Mouse (Mus musculus): ENCODE results near the gene Prdx5. TPM values are rescaled to one million over a fixed set of nuclear protein-coding genes. Genes with fewer than 3 reads are reported as not detected.
A peak's percentile ranks its signal among the peaks of the same experiment; 100 is the strongest.

Prdx5 gene
- total and polyA plus RNA-seq, 3 experiments: 130 to 246 TPM; not detected in 1

- H3K27ac ChIP-seq (ENCODE audit: control insufficient read depth, low read depth, low read length): peak overlapping the region; percentile 91
- H3K9me3 ChIP-seq (replicated peaks; ENCODE audit: insufficient read depth, low read length): no peaks in the 10 kb centered on the region
- H3K79me2 ChIP-seq (ENCODE audit: control insufficient read depth, insufficient read depth, low read length, poor library complexity): peaks cover 1% of the 10 kb centered on the region; the same call in 1 of the 2 replicates
- DNase-seq (ENCODE audit: low read depth, low spot score): peak; percentile 95
- H3K4me3 ChIP-seq (ENCODE audit: control insufficient read depth in 1 of 2, insufficient read depth in 1 of 2, low read depth in 2 of 2, low read length in 2 of 2): peak overlapping the region; percentile 61 to 72
- 0 out of 4 replicates have a peak, but pooled peaks cover 0 to 6% of the 10 kb centered on the region in 2 experiments for H3K4me1 ChIP-seq (ENCODE audit: control insufficient read depth in 1 of 2, insufficient read depth in 2 of 2, low read length in 2 of 2)
- H3K27me3 ChIP-seq (ENCODE audit: control insufficient read depth in 1 of 2, insufficient read depth in 2 of 2, low read length in 2 of 2): no peaks in the 10 kb centered on the region
- H3K9ac ChIP-seq (ENCODE audit: control insufficient read depth, low read depth, low read length, poor library complexity, severe bottlenecking): peak overlapping the region; percentile 82
- H3K36me3 ChIP-seq (ENCODE audit: control insufficient read depth in 1 of 2, insufficient read depth in 2 of 2, low read length in 2 of 2): peaks cover 0 to 6% of the 10 kb centered on the region in 2 experiments; a peak in 1 of 4 replicates
- TF ChIP-seq NELFE (IDR thresholded peaks at IDR 0.05; ENCODE audit: low read depth, low read length) (peak; percentile 52; the same call in 1 of the 2 replicates), USF1 (IDR thresholded peaks at IDR 0.05; ENCODE audit: low read depth, low read length) (no peak), CHD2 (IDR thresholded peaks at IDR 0.05; ENCODE audit: low read length) (no peak), POLR2AphosphoS2 (IDR thresholded peaks at IDR 0.05; ENCODE audit: low read length) (peak; percentile 85; the same call in 1 of the 2 replicates), TAL1 (IDR thresholded peaks at IDR 0.05; ENCODE audit: low read length) (no peak), MEF2A (IDR thresholded peaks at IDR 0.05; ENCODE audit: extremely low read depth, insufficient replicate concordance, low read depth, low read length, poor library complexity, severe bottlenecking) (no peak), USF2 (IDR thresholded peaks at IDR 0.05; ENCODE audit: borderline replicate concordance in 1 of 2, insufficient read depth in 1 of 2, low read depth in 1 of 2, low read length in 2 of 2) (no peak), MXI1 (IDR thresholded peaks at IDR 0.05; ENCODE audit: low read depth, low read length) (peak; percentile 85), HCFC1 (IDR thresholded peaks at IDR 0.05; ENCODE audit: low read depth, low read length) (peak; percentile 95), SIN3A (IDR thresholded peaks at IDR 0.05; ENCODE audit: low read length) (peak; percentile 97), MAX (IDR thresholded peaks at IDR 0.05; ENCODE audit: low read length) (no peak), JUND (IDR thresholded peaks at IDR 0.05; ENCODE audit: low read depth, low read length) (no peak), TCF12 (IDR thresholded peaks at IDR 0.05; ENCODE audit: low read depth, low read length) (peak; percentile 58; the same call in 1 of the 2 replicates), MAZ (IDR thresholded peaks at IDR 0.05; ENCODE audit: low read depth, low read length) (peak; percentile 72; the same call in 1 of the 2 replicates), ETS1 (IDR thresholded peaks at IDR 0.05; ENCODE audit: low read depth, low read length) (peak; percentile 48; the same call in 1 of the 2 replicates), ZMIZ1 (IDR thresholded peaks at IDR 0.05; ENCODE audit: low read depth, low read length) (no peak), POLR2AphosphoS5 (IDR thresholded peaks at IDR 0.05; ENCODE audit: borderline replicate concordance, low read depth, low read length) (no peak), EP300 (IDR thresholded peaks at IDR 0.05; ENCODE audit: low read depth in 1 of 2, low read length in 2 of 2) (no peak), UBTF (IDR thresholded peaks at IDR 0.05; ENCODE audit: borderline replicate concordance, insufficient read depth, low read depth, low read length) (no peak), BHLHE40 (IDR thresholded peaks at IDR 0.05; ENCODE audit: borderline replicate concordance, low read depth, low read length) (no peak), GATA1 (IDR thresholded peaks at IDR 0.05; ENCODE audit: low read depth, low read length) (0 out of 2 replicates have a peak, but pooled peaks have one; percentile 11), POLR2A (IDR thresholded peaks at IDR 0.05; ENCODE audit: control insufficient read depth in 1 of 2, insufficient read depth in 1 of 2, low read depth in 1 of 2, low read length in 2 of 2, poor library complexity in 1 of 2) (peak; percentile 36 to 73; a peak in 2 of 4 replicates), TBP (IDR thresholded peaks at IDR 0.05; ENCODE audit: low read depth, low read length) (peak; percentile 70; the same call in 1 of the 2 replicates), GABPA (IDR thresholded peaks at IDR 0.05; ENCODE audit: low read depth, low read length) (no peak), MYB (IDR thresholded peaks at IDR 0.05; ENCODE audit: low read depth, low read length) (no peak), RAD21 (IDR thresholded peaks at IDR 0.05; ENCODE audit: low read depth, low read length) (no peak), ELF1 (IDR thresholded peaks at IDR 0.05; ENCODE audit: low read depth, low read length) (peak; percentile 100), RCOR1 (IDR thresholded peaks at IDR 0.05; ENCODE audit: low read depth, low read length) (no peak), KAT2A (conservative IDR thresholded peaks at IDR 0.05; ENCODE audit: low read depth, low read length) (peak; percentile 69; the same call in 1 of the 2 replicates), SMC3 (IDR thresholded peaks at IDR 0.05; ENCODE audit: low read depth, low read length) (no peak), ZKSCAN1 (IDR thresholded peaks at IDR 0.05; ENCODE audit: low read depth, low read length) (no peak), ZC3H11A (IDR thresholded peaks at IDR 0.05; ENCODE audit: low read depth, low read length) (no peak), MAFK (IDR thresholded peaks at IDR 0.05; ENCODE audit: borderline replicate concordance, low read depth, low read length) (no peak), CTCF (IDR thresholded peaks at IDR 0.05 in 2 of 3, conservative IDR thresholded peaks at IDR 0.05 in 1 of 3; ENCODE audit: control insufficient read depth in 1 of 3, insufficient read depth in 1 of 3, low read depth in 2 of 3, low read length in 3 of 3, poor library complexity in 1 of 3, severe bottlenecking in 1 of 3) (no peak), CHD1 (IDR thresholded peaks at IDR 0.05; ENCODE audit: low read depth, low read length) (no peak), NRF1 (IDR thresholded peaks at IDR 0.05; ENCODE audit: insufficient read depth, low read depth, low read length, poor library complexity, severe bottlenecking) (peak; percentile 76)
Measured at GRCm38 (mm10) chr19:6951381-6951968, 41.6 kb upstream of the Prdx5 start.
